ENCODE assay signal across 14 mouse cellular contexts in genomic region chr3:85145568-85145967, GRCm38 (mm10).
DNase-seq lines count a peak whose midpoint lies in the region; ATAC-seq and TF ChIP-seq lines count a peak whose summit lies in the region.
"Had no signal": no experiment of that assay in that cellular context is flagged by ENCODE, and none has a peak within 500 bp of the region (broad histone marks: within the 10 kb centered on the region; RNA-seq: fewer than 3 reads in every experiment).

No protein-coding gene starts in this region.

- intact Hi-C loops in left cerebral cortex, adult 2 months (cut with DNase I) = loop anchor here (1.0 to 10.0 kb wide), 8 partner anchors 121 to 379 kb away; no protein-coding TSS in a partner anchor

- H3K27ac ChIP-seq in left cerebral cortex, adult 2 months = peak overlapping the region; percentile 89
- H3K27ac ChIP-seq in MEL (ENCODE audit: control insufficient read depth, low read depth, low read length) = no peak overlapping the region
- no peak overlapping the region for H3K27ac ChIP-seq in forebrain, postnatal 0 days (ENCODE audit: low read depth, low read length)
- H3K27ac ChIP-seq: gastrocnemius, adult 2 months; hindbrain, embryonic 15.5 days; limb, embryonic 13.5 days had no signal

- no peak for TF ChIP-seq RAD21 in MEL (IDR thresholded peaks at IDR 0.05; ENCODE audit: low read depth, low read length)

- WGBS in forebrain, postnatal 0 days = 38% methylated on average over 7 of the region's 7 CpGs

- DNase-seq in left cerebral cortex, adult 2 months (ENCODE audit: extremely low spot score in 1 of 2, low spot score in 2 of 2) = no peak
- DNase-seq in left cerebral cortex, adult 9 months (ENCODE audit: low spot score in 2 of 2) = no peak
- peak; percentile 11 for DNase-seq in MEL (ENCODE audit: low read depth, low spot score)
- DNase-seq in brain, embryonic 14.5 days (ENCODE audit: low read depth) = peak; percentile 10
- no peak for DNase-seq in forebrain, postnatal 0 days
- DNase-seq in cerebellum, adult 11-12 months = no peak
- DNase-seq: cerebellum, postnatal 36 days; gastrocnemius, adult 2 months; right cerebral cortex, postnatal 14 days; thymus, postnatal 36 days had no signal

- H3K4me3 ChIP-seq in left cerebral cortex, adult 2 months = no peak overlapping the region
- no peak overlapping the region for H3K4me3 ChIP-seq in MEL (ENCODE audit: control insufficient read depth in 1 of 2, insufficient read depth in 1 of 2, low read depth in 2 of 2, low read length in 2 of 2)
- no peak overlapping the region for H3K4me3 ChIP-seq in forebrain, postnatal 0 days (ENCODE audit: low read depth, low read length)
- H3K4me3 ChIP-seq: gastrocnemius, adult 2 months; hindbrain, embryonic 15.5 days; limb, embryonic 13.5 days had no signal

- H3K9ac ChIP-seq in MEL (ENCODE audit: control insufficient read depth, low read depth, low read length, poor library complexity, severe bottlenecking) = no peak overlapping the region
- H3K9ac ChIP-seq in forebrain, postnatal 0 days = no peak overlapping the region
- H3K9ac ChIP-seq: hindbrain, embryonic 15.5 days; limb, embryonic 13.5 days had no signal

- H3K27me3 ChIP-seq in MEL (ENCODE audit: control insufficient read depth in 1 of 2, insufficient read depth in 2 of 2, low read length in 2 of 2) = no peaks in the 10 kb centered on the region
- no peaks in the 10 kb centered on the region for H3K27me3 ChIP-seq in forebrain, postnatal 0 days (ENCODE audit: insufficient read depth, low read length)
- H3K27me3 ChIP-seq: hindbrain, embryonic 15.5 days; limb, embryonic 13.5 days had no signal

- TF ChIP-seq EP300 in MEL (IDR thresholded peaks at IDR 0.05; ENCODE audit: low read depth in 1 of 2, low read length in 2 of 2) = no peak

- no peaks in the 10 kb centered on the region for H3K79me2 ChIP-seq in MEL (ENCODE audit: control insufficient read depth, insufficient read depth, low read length, poor library complexity)

- no peaks in the 10 kb centered on the region for H3K36me3 ChIP-seq in MEL (ENCODE audit: control insufficient read depth in 1 of 2, insufficient read depth in 2 of 2, low read length in 2 of 2)
- no peaks in the 10 kb centered on the region for H3K36me3 ChIP-seq in forebrain, postnatal 0 days (ENCODE audit: insufficient read depth)
- H3K36me3 ChIP-seq: hindbrain, embryonic 15.5 days; limb, embryonic 13.5 days had no signal

- ATAC-seq in megakaryocyte-erythroid progenitor cell, adult 5-6 weeks (replicated peaks; ENCODE audit: low FRiP score, low TSS enrichment, poor library complexity, severe bottlenecking) = 0 out of 2 replicates have a peak, but pooled peaks have one; percentile 47
- ATAC-seq in forebrain, postnatal 0 days = no peak
- ATAC-seq: midbrain, embryonic 16.5 days had no signal

- no peaks in the 10 kb centered on the region for H3K9me3 ChIP-seq in MEL (replicated peaks; ENCODE audit: insufficient read depth, low read length)
- H3K9me3 ChIP-seq in forebrain, postnatal 0 days (ENCODE audit: low read length) = no peaks in the 10 kb centered on the region
- H3K9me3 ChIP-seq: hindbrain, embryonic 15.5 days; limb, embryonic 13.5 days had no signal

- no peak for TF ChIP-seq CTCF in left cerebral cortex, adult 2 months (IDR thresholded peaks at IDR 0.05)
- no peak for TF ChIP-seq CTCF in MEL (IDR thresholded peaks at IDR 0.05 in 2 of 3, conservative IDR thresholded peaks at IDR 0.05 in 1 of 3; ENCODE audit: control insufficient read depth in 1 of 3, insufficient read depth in 1 of 3, low read depth in 2 of 3, low read length in 3 of 3, poor library complexity in 1 of 3, severe bottlenecking in 1 of 3)
- no peak for TF ChIP-seq CTCF in brain, embryonic 14.5 days (IDR thresholded peaks at IDR 0.05; ENCODE audit: borderline replicate concordance, extremely low read depth, insufficient read depth, insufficient read length)
- TF ChIP-seq CTCF in forebrain, postnatal 0 days (IDR thresholded peaks at IDR 0.05; ENCODE audit: low read depth) = no peak

- no peaks in the 10 kb centered on the region for H3K4me1 ChIP-seq in MEL (ENCODE audit: control insufficient read depth in 1 of 2, insufficient read depth in 2 of 2, low read length in 2 of 2)
- H3K4me1 ChIP-seq in forebrain, postnatal 0 days (ENCODE audit: insufficient read depth) = 0 out of 2 replicates have a peak, but pooled peaks cover 4% of the 10 kb centered on the region
- H3K4me1 ChIP-seq: hindbrain, embryonic 15.5 days; limb, embryonic 13.5 days had no signal

- no peak overlapping the region for H3K4me2 ChIP-seq in forebrain, postnatal 0 days (ENCODE audit: low read depth)
- H3K4me2 ChIP-seq: hindbrain, embryonic 15.5 days; limb, embryonic 13.5 days had no signal

- TF ChIP-seq POLR2A in MEL (IDR thresholded peaks at IDR 0.05; ENCODE audit: control insufficient read depth in 1 of 2, insufficient read depth in 1 of 2, low read depth in 1 of 2, low read length in 2 of 2, poor library complexity in 1 of 2) = no peak
- no peak for TF ChIP-seq POLR2A in brain, embryonic 14.5 days (IDR thresholded peaks at IDR 0.05; ENCODE audit: borderline replicate concordance, extremely low read depth, insufficient read depth, insufficient read length, poor library complexity, severe bottlenecking)

TF ChIP-seq in MEL, 35 proteins besides CTCF, POLR2A, EP300 and RAD21:
- 0 out of 2 replicates have a peak, but pooled peaks have one; percentile 28 for TF ChIP-seq USF1 (IDR thresholded peaks at IDR 0.05; ENCODE audit: low read depth, low read length)
- no peak for TF ChIP-seq ZMIZ1 (IDR thresholded peaks at IDR 0.05; ENCODE audit: low read depth, low read length)

Comparison
In these comparisons a context has a peak if more than half of its experiments do, and no peak if none do; other contexts are left out.
1. DNase-seq: peak in MEL (single experiment) and brain, embryonic 14.5 days (single experiment); none in left cerebral cortex, adult 2 months (0 of 2), left cerebral cortex, adult 9 months (0 of 2), forebrain, postnatal 0 days (single experiment) and cerebellum, adult 11-12 months (single experiment).